Mouse (Mus musculus): Measurements from ENCODE around the gene Agap3.

DNA sequence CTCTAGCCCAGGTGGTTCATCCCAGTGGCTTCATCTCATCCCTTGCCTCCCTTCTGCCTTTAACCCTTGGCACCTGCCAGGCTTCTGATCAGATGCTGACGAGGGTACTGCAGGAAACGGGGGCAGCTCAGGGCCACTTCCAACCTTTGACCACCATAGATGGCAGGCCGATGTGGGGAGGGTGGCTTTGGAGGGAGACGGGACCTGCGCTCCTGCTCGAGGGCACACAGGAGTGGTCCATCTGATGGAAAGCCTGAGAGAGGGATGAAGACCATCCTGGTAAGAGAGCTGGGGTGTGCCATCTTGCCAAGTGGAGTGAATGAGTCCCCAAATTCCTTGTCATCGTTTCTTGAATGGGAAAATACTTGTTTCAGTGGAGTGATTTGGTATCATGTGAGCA, 8.8 kb upstream of the Agap3 start:
- TF ChIP-seq CTCF (IDR thresholded peaks at IDR 0.05; ENCODE audit: insufficient read depth, low read depth, low read length) (no peak), POLR2A (IDR thresholded peaks at IDR 0.05; ENCODE audit: insufficient read depth, low read depth, low read length) (no peak)

Data from olfactory bulb, adult 2 months (tissue).